Mouse (Mus musculus) limb, embryonic 14.5 days (tissue): ENCODE results near the gene Tarm1. TPM values are rescaled to one million over a fixed set of nuclear protein-coding genes. Genes with fewer than 3 reads are reported as not detected.
A peak's percentile ranks its signal among the peaks of the same experiment; 100 is the strongest.

Experiments
- ATAC-seq: fragments of 200-750 bp; cut with Nextera tagmentation; 2 replicates; pipeline ENCODE4 v1.8.0; 2017; ENCODE audit warnings: low read depth, moderate number of reproducible peaks, moderate TSS enrichment; ENCODE audit not compliant: low FRiP score
- DNase-seq: peaks from one replicate; pipeline ENCODE4 v3.0.0-alpha.2; 2015; ENCODE audit warnings: low spot score
- H3K27ac ChIP-seq: fragments of 300-500 bp; sonication (generic); replicated peaks from 2 replicates; pipeline ENCODE4 v1.5.1; 2014; ENCODE audit warnings: low read depth, mild to moderate bottlenecking, low read length, moderate library complexity, mixed read lengths
- H3K27me3 ChIP-seq: fragments of 300-500 bp; sonication (generic); 2 replicates; pipeline ENCODE4 v1.6.1; 2014; ENCODE audit warnings: low read length, mixed read lengths; ENCODE audit not compliant: control insufficient read depth, insufficient read depth
- H3K36me3 ChIP-seq: fragments of 300-500 bp; sonication (generic); 2 replicates; pipeline ENCODE4 v1.6.1; 2014; ENCODE audit warnings: mild to moderate bottlenecking, low read length, moderate library complexity, mixed read lengths; ENCODE audit not compliant: control insufficient read depth, insufficient read depth
- H3K4me1 ChIP-seq: fragments of 300-500 bp; sonication (generic); 2 replicates; pipeline ENCODE4 v1.6.1; 2014; ENCODE audit warnings: antibody characterized with exemption, low read length, mixed read lengths; ENCODE audit not compliant: control insufficient read depth, insufficient read depth
- H3K4me2 ChIP-seq: fragments of 300-500 bp; sonication (generic); replicated peaks from 2 replicates; pipeline ENCODE4 v1.6.1; 2014; ENCODE audit warnings: low read depth, mild to moderate bottlenecking, low read length, moderate library complexity; ENCODE audit not compliant: severe bottlenecking
- H3K4me3 ChIP-seq: fragments of 300-500 bp; sonication (generic); replicated peaks from 2 replicates; pipeline ENCODE4 v1.5.1; 2014; ENCODE audit warnings: low read length
- H3K9ac ChIP-seq: fragments of 300-500 bp; sonication (generic); 2 replicates; pipeline ENCODE4 v1.6.1; 2014; ENCODE audit warnings: mild to moderate bottlenecking, low read depth, low read length, moderate library complexity; ENCODE audit not compliant: severe bottlenecking
- H3K9me3 ChIP-seq: fragments of 300-500 bp; sonication (generic); 2 replicates; pipeline ENCODE4 v1.6.1; 2016; ENCODE audit warnings: low read length; ENCODE audit not compliant: control insufficient read depth
- POLR2A ChIP-seq: fragments of 200-500 bp; IDR thresholded peaks from 2 replicates; pipeline ENCODE4 v1.8.0; 2012; ENCODE audit warnings: inconsistent platforms, mild to moderate bottlenecking, moderate library complexity, borderline replicate concordance; ENCODE audit not compliant: insufficient read depth, insufficient read length; ENCODE audit errors: extremely low read depth
- WGBS: fragments of 180-500 bp; shearing (Covaris S2); extraction: QIAGEN DNeasy Blood & Tissue Kit; methylation state at CpG from one replicate; pipeline ENCODE4 v1.1.7; 2014; 5-methylcytosine and 5-hydroxymethylcytosine counted together
- polyA plus RNA-seq, 2 experiments: library from polyadenylated mRNA; depleted of rRNA in 1 of 2; stranded (reverse) in 1 of 2; unstranded in 1 of 2; fragments of >200 nt; fragmentation: Nextera tagmentation in 1 of 2; extraction: Ambion mirVana in 1 of 2; gene quantifications; 2 replicates each; pipeline versions ENCODE4 v1.2.1 to v1.2.3; 2012 to 2014

Gene Tarm1
- polyA plus RNA-seq, 2 experiments: 0.48 to 0.92 TPM

DNA sequence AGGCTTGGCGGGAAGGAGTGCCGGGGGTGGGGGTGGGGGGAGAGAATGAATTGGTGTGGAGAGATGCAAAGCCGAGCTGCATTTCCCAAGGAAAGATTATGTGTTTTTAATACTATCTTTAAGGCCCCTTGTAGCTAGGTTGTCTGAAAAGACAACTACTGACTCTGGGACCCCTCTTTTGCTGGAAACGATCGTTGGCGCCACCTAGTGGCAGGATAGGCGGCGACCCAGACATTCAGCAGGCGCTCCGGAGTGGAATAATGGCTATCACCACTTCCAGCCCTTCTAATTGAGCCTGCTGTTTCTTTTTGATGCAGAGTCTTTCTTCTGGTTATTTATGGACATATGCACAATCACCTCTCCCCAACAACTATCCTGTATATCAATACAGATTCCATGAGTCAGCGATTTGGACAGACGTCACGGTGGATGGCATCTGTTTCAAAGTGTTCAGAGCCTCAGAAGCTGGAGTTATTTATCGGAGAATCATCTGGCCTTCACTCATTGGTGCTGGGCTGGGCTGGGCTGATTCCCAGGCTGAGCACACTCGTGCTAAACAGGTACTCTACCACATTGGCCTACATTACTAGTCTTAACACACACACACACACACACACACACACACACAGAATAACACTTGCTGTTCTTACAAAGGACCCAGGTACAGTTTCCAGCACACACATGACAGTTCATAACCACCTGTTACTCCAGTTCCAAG lies 53.5 kb downstream of the Tarm1 start:
- Histone ChIP-seq H3K9ac (no peak overlapping the region), H3K9me3 (no peaks in the 10 kb centered on the region), H3K27me3 (no peaks in the 10 kb centered on the region), H3K36me3 (no peaks in the 10 kb centered on the region), H3K4me2 (no peak overlapping the region), H3K27ac (no peak overlapping the region), H3K4me1 (no peaks in the 10 kb centered on the region), H3K4me3 (no peak overlapping the region)
- WGBS: 23% methylated on average over 15 of the region's 15 CpGs
- ATAC-seq: 0 out of 2 replicates have a peak, but pooled peaks have one; percentile 57
- TF ChIP-seq POLR2A: no peak
- peak; percentile 67 for DNase-seq

DNA sequence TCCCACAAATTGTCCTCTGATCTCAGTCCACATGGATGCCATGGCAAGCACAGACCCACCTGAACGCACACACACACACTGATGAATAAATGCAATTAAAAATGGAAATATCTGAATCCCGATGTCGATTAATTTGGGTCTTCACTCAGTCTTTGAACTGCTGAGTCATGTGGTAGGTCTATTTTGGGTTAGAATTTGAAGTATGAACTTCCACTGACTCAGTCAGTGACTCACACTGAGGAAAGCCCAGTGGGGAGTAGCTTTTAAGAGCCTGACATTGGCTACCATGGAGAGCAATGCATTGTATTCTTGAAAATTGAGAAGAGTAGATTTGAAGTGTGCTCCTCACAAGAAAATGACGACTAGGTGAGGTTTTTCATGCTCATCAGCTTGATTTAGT lies 55.4 kb downstream of the Tarm1 start:
- WGBS: 75% methylated on average over 4 of the region's 4 CpGs
- H3K9ac ChIP-seq: no peak overlapping the region

DNA sequence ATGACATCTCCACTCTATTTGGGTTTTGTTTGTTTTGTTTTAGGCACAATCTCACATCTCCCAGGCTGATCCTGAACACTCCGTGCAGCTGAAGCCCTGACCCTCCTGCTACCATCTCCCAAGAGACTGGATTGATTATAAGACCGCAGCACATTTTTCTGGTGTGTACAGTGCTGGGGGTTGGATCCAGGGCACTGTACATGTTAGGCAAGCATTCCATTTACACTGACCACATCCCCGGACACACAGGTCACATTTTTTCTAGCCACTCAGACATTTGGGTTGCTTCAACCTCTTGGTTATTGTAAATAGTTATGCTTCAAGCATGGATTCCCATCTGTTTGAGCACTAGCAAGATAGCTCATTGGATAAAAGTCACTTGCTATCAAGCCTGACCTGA lies 55.8 kb downstream of the Tarm1 start:
- DNase-seq (no peak), ATAC-seq (no peak)
- no peaks in the 10 kb centered on the region for H3K4me1 ChIP-seq
- H3K27me3 ChIP-seq: no peaks in the 10 kb centered on the region
- H3K36me3 ChIP-seq: no peaks in the 10 kb centered on the region
- no peak for TF ChIP-seq POLR2A
- H3K4me3 ChIP-seq: no peak overlapping the region
- H3K9ac ChIP-seq: no peak overlapping the region
- H3K4me2 ChIP-seq: no peak overlapping the region
- no peak overlapping the region for H3K27ac ChIP-seq
- H3K9me3 ChIP-seq: no peaks in the 10 kb centered on the region
- 91% methylated on average over 3 of the region's 3 CpGs for WGBS

More for the DNA sequence above, 55.4 kb downstream of the Tarm1 start:
- Histone ChIP-seq H3K27ac (no peak overlapping the region), H3K27me3 (no peaks in the 10 kb centered on the region), H3K4me2 (no peak overlapping the region), H3K9me3 (no peaks in the 10 kb centered on the region), H3K4me3 (no peak overlapping the region), H3K4me1 (no peaks in the 10 kb centered on the region), H3K36me3 (no peaks in the 10 kb centered on the region)
- TF ChIP-seq POLR2A: no peak
- DNase-seq (no peak), ATAC-seq (no peak)

DNA sequence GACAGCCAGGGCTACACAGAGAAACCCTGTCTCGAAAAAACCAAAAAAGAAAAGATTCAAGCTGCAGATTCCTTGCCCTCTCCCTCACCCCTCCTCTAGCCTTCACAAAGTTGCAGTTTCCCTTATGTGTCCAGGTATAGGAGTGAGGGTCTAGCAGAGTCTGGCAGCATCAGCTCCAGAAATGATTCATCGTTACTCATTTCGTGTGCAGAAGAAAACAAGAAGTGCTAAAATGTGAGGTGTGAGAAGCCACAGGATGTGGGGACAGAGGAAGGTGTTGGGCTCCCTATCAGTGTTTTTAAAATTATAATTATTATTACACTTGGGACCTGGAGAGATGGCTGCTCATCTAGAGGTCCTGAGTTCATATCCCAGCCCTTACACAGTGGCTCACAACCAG lies 57.7 kb downstream of the Tarm1 start:
- TF ChIP-seq POLR2A: no peak
- H3K4me3 ChIP-seq: no peak overlapping the region
- H3K36me3 ChIP-seq: no peaks in the 10 kb centered on the region
- no peak overlapping the region for H3K4me2 ChIP-seq
- no peak for DNase-seq
- H3K9me3 ChIP-seq: no peaks in the 10 kb centered on the region
- 75% methylated on average over 3 of the region's 3 CpGs for WGBS
- no peak overlapping the region for H3K27ac ChIP-seq
- no peak overlapping the region for H3K9ac ChIP-seq
- ATAC-seq: no peak
- H3K27me3 ChIP-seq: no peaks in the 10 kb centered on the region
- no peaks in the 10 kb centered on the region for H3K4me1 ChIP-seq

DNA sequence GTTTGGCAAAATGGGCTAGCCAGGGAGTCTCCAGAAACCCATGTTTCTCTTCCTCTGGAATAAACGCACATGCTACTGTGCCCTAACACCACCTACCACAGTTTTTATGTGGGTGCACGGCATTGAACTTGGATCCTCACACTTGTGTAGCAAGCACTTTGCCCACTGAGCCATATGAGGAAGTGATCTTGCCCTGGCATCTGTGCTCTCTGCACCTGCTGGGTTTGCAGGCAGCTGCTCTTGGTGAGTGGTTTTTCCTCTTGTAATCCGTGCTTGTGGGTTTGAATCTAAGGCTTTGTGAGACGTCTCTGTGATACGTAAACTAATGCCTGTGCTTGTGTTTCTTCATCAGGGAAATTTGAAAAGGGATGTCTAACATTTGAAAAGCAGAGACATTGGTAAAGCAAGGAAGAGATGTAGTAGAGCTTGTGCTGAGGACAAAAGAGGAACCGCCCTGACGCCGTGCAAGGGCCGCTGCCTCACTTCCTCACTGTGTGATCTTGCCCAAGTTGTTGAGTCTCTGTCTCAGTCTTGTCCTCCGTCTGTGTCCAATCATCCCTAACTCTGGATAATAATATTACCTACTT lies 59.9 kb downstream of the Tarm1 start:
- H3K4me3 ChIP-seq: no peak overlapping the region
- ATAC-seq (no peak), DNase-seq (no peak)
- H3K4me1 ChIP-seq: no peaks in the 10 kb centered on the region
- H3K27me3 ChIP-seq: no peaks in the 10 kb centered on the region
- TF ChIP-seq POLR2A: no peak
- no peak overlapping the region for H3K9ac ChIP-seq
- H3K27ac ChIP-seq: no peak overlapping the region
- 87% methylated on average over 10 of the region's 10 CpGs for WGBS
- no peaks in the 10 kb centered on the region for H3K36me3 ChIP-seq
- H3K9me3 ChIP-seq: no peaks in the 10 kb centered on the region
- no peak overlapping the region for H3K4me2 ChIP-seq
